Mouse (Mus musculus) ovary, postnatal 36 days (tissue): ENCODE measurements around the gene Rpl39l.
"Not testable (repeated sequence)": the region's sequence is repeated elsewhere in the genome, so short reads cannot be mapped to it uniquely, and the experiment has no call there.

ENCODE experiments used
- DNase-seq: peaks from one replicate; pipeline ENCODE4 v3.0.0; 2022; ENCODE audit warnings: low spot score, mixed read lengths

Rpl39l gene

DNA sequence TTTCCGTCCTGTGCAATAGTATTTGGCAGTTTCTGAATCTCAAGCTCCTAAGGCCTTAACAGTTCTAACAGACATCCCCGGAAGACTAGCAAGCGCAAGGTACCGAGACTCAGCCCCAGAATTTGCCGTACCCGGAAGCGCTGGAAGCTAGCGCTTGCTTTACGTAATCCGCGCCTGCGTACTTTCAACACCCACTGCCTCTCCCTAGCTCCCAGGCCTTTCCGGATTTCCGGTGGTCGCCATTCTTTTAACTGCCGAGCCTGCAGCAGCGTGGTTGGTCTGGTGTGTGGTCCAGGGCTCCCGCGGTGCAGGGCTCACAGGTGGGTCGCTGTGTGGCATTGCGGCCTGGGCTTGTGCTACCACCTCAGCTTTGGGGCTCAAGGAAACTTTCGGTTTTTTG lies at the start of gene Rpl39l:
Rpl39l (plus strand) TSS at position 222 of the 400 bp plus-strand sequence.
- no peak for DNase-seq

DNA sequence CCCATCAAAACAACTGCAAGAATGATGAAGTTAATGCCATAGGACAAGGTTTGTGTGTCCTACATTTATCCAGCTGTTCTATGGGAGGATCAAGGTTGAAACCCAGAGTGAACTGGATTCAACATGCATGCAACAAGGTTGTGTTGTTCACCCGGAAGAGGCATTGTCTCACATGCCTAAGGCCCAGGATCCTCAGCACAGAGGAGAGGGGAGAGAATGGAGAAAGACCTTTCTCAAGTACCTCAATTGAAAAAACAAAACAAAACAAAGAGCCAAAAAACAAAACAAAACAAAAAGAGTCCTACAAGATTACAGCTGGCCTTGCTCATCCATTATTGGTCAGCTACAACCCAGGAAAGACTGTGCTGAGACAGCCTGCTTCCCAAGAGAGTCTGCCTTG lies 42.4 kb upstream of the Rpl39l start:
- no peak for DNase-seq

DNA sequence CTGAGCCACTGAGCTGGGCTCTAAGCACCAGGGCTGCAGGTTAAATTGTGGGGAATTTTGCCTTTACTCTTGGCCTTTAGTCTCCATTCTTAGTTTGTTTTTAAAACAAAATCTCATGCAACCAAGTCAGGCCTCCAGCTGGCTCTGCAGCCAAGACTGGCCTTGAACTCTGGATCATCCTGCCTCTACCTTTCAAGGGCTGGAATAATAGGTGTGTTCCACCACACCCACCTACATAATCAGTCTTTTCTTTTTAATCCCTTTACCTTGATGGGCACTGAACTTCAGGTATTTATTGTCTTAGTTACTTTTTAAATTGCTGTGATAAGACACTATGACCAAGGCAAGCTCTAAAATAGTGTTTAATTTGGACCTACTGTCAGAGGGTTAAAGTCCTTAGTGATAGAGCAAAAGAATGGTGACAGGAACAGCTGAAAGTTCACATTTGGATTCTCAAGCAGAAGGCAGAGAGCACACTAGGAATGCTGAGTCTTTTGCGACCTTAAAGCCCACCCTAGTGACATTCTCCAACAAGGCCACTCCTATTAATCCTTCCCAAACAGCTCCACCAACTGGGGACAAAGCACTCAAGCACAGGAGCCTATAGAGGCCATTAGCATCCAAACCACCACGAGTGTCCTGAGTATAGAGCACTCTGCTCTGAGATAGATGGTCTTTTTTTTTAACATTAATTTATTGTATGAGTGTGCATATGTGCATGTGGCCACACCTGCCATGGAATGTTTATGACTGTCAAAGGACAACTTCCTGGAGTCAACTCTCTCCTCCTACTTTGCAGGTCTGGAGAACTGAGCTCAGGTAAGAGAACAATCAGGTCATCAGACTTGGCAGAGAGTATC lies 40.7 kb upstream of the Rpl39l start:
- no peak for DNase-seq

DNA sequence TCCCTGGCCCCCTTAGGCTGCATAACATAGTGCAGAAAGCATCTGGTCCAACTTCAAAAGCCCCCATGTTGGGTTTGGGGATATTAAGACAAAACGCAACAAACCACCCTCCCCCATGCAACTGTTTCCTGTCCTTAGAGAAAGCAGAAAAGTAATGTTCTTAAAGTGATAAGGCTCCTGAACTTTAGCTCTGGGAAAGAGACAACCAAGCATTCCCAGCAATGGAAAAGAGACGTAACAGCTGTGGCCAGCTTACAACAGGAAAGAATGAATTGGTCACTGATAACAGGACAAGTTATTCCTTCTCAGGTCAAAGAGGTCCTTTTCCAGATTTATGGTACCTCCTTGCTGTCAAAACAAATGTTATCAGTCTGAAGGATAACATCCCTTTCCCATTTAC lies 26.9 kb upstream of the Rpl39l start:
- no peak for DNase-seq

DNA sequence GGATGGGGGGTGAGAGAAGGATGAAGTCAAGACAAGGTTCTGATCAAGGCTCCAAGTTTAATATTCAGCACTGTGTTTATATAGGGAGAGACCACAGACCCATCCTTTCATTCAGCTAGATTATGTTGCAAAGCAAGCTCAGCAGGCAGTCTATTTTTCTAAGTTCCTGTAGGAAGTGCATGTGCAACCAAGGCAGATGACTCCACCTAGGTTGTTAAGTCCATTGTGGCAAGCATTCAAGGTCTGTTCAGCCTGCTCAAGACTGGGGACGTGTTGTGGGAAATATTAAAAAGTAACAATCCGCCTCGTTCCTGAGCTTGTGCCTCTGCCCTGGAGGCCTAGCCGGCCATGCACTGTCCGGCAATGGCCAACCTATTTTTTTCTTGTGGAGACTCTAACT lies 22.6 kb upstream of the Rpl39l start:
- DNase-seq: no peak

DNA sequence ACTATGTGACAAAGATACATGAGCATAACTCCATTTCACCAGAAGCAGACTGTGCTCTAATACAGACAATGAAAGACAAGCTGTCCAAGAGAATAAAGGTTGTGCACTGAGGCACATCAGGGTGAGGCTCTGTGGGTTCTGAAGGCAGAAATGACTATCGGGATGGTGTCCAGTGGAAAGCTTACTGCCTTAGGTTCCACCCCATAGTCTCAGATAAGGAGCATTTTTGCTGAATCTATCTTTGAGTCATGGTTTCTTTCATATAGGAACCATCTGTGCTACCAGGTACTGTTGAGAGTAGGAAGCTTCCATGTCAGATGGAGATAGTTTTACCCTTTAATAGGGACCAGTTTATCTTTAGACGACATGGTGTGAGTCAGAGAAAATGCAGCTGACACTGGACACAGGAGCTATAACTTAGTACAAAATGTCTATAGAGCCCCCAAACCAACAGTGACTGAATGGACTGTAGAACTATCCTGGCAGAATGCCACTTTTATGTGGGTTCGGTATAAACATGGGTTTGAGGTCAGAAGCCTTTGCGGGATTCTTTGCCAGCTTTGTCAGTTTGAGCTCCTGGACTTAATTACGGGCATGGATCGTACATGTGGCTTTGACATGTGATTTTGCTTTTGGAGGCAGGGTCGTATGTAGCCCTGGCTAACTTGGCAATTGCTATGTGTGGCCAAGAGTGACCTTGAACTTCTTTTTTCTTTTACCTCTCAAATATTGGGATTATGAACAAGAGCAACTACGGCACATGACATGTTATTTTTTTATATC lies 712 bp upstream of the Rpl39l start:
- no peak for DNase-seq

DNA sequence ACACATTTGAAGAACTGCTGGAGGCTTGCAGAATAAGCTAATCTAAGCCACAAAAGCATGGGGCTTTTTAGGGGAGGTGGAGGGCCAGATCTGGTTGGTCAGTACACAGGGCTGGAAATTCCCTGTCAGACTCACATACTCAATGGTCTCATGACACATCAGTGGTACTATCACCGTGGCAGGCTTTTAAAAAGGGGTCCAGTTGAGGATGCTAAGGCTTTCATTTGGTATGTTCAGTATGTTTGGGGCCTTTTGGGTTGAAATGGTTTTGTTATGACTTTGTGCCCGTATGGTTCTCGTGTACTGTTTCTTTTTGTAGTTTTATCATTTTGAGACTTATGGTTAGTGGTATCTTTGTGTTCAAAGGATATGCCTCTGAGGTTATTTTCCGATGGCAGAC lies 1.2 kb downstream of the Rpl39l start:
- DNase-seq: no peak

DNA sequence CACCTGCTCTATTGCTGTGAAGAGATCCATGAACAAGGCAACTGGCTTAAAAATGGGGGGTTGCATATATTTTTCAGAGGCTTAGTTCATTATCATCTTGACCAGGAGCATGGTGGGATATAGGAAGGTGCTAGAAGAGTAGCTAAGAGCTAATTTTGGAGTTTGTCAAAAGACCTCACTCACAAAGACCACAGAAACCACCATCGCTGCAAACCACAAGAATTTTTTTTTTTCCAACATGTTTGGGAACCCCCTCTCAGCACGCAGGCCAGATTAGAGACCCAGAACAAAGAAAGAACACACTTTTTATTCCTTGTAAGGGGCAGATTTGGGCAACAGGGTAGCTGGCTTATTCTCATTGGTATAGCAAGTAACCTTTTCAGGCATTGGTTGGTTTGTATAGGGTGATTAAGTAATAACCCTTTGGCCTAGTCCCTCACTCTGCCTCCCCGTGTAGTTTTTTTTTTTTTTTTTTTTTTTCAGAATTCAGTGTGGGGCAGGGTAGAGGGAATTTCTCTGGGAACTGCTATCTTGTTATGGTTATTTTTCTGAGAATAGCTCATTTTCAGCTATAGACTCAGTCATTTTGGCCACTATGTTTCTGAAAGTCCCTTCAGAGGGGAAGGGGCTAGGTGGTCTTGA lies 2.3 kb downstream of the Rpl39l start:
- no peak for DNase-seq

DNA sequence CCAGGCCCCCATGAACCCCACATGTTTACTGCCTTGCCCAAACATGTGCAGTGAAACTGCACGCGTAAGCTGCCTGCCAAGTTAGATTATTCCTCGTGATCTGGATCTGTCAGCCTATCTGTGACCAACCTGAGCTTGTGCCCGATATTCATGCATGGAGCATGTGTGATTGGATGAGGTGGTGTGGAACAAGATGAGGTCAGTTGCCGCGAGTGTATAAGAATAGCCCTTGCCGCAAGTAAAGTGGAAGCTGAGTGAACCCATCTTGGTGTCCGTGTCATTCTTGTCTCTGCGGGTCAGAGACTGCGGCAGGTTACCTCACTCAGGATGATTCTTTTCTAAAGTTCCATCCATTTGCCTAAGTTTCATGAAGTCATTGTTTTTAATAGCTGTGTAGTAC lies 17.4 kb downstream of the Rpl39l start:
- not testable (repeated sequence) for DNase-seq

DNA sequence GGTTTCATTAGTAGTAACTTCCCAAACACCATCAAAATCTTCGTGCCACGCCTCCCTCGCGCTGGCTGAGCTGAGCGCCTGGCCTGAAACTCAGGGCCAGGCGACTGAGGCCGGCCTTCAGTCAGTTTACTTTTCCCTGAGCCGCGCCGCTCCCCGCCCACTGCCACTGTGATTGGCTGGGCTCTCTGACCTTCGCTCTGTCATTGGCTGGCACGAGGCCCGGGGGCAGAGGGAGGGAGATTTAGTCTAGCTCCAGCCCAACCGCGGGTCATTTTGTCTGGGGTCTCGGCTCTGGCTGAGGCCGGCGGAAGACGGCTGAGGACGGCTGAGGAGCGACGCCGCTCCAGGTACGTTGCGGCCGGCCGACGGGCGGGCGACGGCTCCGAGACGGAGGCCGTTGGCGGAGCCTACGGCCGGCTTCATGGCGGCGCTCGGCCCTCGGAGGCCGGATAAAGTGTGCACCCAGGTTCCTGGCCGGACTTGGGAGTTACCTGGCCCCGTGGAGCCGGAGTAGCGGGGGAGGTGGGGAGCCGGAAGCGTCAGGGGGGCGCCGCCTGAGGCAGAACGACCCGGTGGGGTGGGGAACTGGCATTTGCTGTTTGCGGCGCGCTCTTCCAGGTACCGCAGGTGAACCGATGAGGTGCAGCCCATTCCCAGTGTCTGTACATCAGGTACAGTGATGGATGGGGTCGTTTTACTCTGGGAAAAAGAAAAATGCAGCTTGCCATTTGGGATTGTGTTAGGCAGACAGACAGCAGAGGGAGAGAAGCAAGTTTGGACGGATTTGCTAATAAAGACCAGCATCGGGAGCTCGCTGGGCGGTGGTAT lies 22.9 kb downstream of the Rpl39l start, which contains the start of gene Atf7ip2:
Atf7ip2 (plus strand) TSS at position 34 of the 828 bp plus-strand sequence.
- peak; percentile 93 for DNase-seq

DNA sequence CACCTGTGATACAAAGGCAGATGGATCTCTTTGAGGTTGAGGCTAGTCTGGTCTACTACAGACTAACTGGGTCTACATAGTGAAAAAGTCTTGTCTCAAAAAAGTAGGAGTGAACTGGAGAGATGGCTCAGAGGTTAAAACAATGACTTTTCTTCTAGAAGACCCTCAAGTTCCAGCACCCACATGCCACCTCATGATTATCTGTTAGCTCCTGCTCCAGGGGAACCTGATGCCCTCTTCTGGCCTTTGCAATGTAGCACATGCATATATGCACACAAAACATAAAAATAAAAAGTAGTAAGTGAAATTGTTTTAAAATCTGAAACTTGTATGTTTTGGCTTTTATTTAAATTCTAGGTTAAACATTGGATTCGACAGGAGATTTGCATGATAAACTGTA lies 38.8 kb downstream of the Rpl39l start:
- DNase-seq: no peak

DNA sequence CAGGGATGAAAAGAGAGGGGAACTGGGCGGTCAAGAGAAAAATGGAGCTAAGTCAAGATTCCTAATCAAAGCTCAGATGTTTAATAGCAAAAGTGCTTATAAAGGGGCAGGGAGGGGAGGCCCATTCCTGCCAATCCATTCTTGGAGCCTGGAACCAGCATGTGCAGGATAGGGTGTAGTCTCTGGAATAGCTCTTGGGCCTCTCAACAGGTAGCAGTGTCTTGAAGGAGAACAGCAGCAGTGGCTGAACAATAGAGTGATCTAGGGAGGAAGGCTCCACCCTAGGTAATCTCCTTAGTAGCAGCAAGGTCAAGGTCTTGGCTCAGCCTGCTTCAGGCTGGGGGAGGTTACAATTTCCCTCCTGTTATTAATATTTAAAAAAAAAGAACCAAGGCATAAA lies 46.3 kb downstream of the Rpl39l start:
- DNase-seq: not testable (repeated sequence)

DNA sequence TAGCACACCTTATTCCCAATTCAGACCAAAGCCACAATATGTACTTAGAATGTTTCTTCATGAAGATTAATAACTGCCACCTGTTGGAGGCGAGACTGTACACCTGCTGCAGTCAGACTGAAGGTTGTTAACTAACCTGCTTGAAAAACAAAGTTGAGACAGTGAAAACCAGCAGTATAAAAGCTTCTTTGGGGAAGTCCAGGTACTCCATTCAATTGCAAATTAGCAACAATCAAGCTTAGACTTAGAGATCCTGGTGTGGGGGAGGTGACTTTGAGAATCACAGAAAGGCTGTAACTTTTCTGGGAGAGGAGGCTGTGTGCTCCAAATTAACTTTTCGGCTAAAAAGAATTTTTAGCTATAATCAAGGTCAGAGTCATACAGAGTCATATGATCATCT lies 47.0 kb downstream of the Rpl39l start:
- not testable (repeated sequence) for DNase-seq
